Mouse (Mus musculus) splenic B cell, adult 2 months (primary cell): Measurements from ENCODE around the gene Tns3.

Source experiments
- DNase-seq: peaks from one replicate; pipeline ENCODE4 v3.0.0-alpha.2; 2011; ENCODE audit warnings: low read depth, low spot score
- H3K27me3 ChIP-seq: 2 replicates; pipeline ENCODE4 v1.6.1; 2012; ENCODE audit warnings: mild to moderate bottlenecking, low read length, moderate library complexity, mixed read lengths; ENCODE audit not compliant: control insufficient read depth, poor library complexity, insufficient read depth, severe bottlenecking
- H3K36me3 ChIP-seq: 2 replicates; pipeline ENCODE4 v1.6.1; 2012; ENCODE audit warnings: mild to moderate bottlenecking, low read length, moderate library complexity, mixed read lengths; ENCODE audit not compliant: control insufficient read depth, poor library complexity, insufficient read depth, severe bottlenecking

The Tns3 gene

DNA sequence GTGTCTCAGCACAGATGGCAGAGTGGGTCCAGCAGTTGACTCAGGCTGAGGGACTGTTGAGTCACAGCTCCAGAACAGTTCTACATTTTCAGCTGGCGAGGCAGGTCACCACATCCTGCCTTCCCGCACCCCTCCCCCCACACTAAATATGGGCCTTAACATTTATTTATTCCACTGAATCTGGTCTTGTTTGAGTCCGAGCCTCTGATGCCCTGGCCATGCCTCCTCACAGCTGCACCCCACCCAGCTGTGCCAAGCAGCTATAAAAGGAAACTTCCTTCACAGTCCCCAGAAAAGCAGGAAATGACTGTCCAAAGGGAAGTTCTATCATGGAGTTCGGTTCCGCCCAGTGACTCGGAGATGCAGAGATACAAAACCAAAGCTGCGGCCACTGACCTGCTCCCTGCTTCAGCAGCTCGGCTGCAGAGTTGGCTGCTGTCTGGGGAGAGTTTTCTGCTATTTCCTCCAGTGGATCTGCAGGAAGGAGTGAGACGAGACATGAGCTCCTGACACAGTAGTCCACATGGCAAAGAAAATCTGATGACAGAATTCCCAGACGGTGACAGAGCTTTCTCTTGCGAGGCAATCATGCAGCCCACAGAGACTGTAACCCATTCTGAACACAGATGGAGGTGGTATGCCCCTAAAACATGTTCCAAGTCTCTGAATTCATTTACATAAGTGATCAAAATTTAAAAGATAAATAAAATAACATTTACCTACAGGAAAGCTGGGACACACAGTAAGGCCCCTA, 220.6 kb downstream of the Tns3 start:
- Histone ChIP-seq H3K27me3 (no peaks in the 10 kb centered on the region), H3K36me3 (peaks cover 2% of the 10 kb centered on the region; the same call in 1 of the 2 replicates)
- DNase-seq = no peak

GRCm38 (mm10) chr11:8440706-8441105, 223.6 kb downstream of the Tns3 start:
- DNase-seq = no peak
- Histone ChIP-seq H3K36me3 (peaks cover 2% of the 10 kb centered on the region; the same call in 1 of the 2 replicates), H3K27me3 (no peaks in the 10 kb centered on the region)

DNA sequence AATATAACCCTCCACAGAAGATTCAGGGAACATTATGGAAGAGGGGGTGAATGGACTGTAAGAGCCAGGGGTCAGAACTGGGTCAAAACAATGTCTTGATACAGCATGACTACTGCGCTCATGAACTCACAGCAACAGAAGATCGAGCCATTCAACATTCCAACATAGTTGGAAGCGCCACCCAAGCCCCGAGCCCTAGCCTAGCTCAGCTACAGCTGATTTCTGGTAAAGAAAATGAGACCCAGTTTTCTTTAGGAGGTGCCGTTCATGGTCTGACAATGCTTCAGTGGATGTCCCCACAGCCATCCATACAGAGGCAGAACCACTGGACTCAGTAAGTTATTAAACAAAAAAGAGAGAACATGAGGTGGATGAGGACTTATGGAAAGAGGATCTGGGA, 224.1 kb downstream of the Tns3 start:
- DNase-seq = no peak
- no peaks in the 10 kb centered on the region for H3K27me3 ChIP-seq
- H3K36me3 ChIP-seq = peaks cover 1% of the 10 kb centered on the region; the same call in 1 of the 2 replicates

DNA sequence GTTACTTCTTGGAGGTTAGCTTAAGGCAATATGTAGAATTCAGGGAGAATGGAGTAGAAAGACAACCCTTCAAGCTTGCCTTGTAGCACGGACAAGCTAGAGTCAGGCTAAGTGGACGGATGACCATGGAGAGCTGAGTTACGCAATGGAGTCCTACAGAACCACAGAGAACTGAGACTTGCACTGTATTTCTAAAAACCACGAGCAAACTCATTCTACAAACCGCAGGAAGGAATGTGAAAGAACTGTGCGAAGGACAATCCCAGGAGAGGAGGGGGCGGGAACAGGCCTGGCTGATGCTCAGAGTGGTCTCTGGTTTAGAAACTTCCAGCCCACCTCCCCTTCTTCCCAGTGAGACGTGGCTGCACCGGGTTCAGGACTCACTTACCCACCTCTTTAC, 225.3 kb downstream of the Tns3 start:
- H3K36me3 ChIP-seq = no peaks in the 10 kb centered on the region
- no peak for DNase-seq
- H3K27me3 ChIP-seq = no peaks in the 10 kb centered on the region

GRCm38 (mm10) chr11:8438269-8438668, 226.1 kb downstream of the Tns3 start:
- no peaks in the 10 kb centered on the region for H3K36me3 ChIP-seq
- DNase-seq = no peak
- H3K27me3 ChIP-seq = no peaks in the 10 kb centered on the region

DNA sequence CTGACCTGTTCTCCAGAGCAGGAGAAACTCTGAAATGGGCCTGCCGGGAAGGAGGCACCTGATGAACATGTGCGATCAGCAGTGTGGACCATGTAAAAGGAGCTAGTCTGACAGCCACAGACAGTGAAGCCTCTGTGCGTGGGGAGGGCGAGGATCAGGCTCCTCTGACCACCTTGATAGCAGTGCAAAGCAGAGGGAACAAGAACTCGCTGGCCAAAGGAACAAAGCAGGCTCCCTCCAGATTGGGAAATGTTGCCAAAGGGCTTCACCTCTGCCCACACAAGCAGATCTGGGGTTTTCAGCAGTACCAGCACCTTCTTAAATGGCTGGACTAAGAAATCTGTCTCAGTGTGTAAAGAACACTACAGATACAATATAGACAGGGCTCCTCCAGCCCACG, 229.2 kb downstream of the Tns3 start:
- no peaks in the 10 kb centered on the region for H3K27me3 ChIP-seq
- DNase-seq = no peak
- no peaks in the 10 kb centered on the region for H3K36me3 ChIP-seq

- no peaks in the 10 kb centered on the region for H3K27me3 ChIP-seq
- no peak for DNase-seq
Observed at GRCm38 (mm10) chr11:8434366-8434765, 230.0 kb downstream of the Tns3 start.

DNA sequence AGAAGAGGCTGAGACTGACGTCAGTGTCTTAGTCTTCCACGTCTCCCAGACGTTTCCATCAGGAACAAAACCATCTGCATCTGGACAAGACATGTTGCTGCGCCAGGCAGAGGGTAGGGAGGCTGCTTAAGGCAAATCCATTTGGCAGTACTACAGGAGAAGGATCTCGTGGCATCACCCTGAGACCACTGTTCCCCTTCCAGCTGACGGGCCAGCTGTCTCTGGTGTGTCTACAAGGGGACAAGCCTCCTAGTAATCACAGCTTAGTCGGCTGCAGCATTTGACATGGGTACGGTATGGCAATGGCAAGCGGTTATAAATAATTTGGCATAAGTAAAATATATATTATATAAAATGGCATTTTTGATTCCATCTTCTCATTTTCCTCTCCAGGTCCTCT, 230.9 kb downstream of the Tns3 start:
- Histone ChIP-seq H3K27me3 (no peaks in the 10 kb centered on the region), H3K36me3 (no peaks in the 10 kb centered on the region)
- no peak for DNase-seq

More at GRCm38 (mm10) chr11:8434366-8434765, 230.0 kb downstream of the Tns3 start:
- no peaks in the 10 kb centered on the region for H3K36me3 ChIP-seq

- no peak for DNase-seq
- Histone ChIP-seq H3K36me3 (no peaks in the 10 kb centered on the region), H3K27me3 (no peaks in the 10 kb centered on the region)
Observed at GRCm38 (mm10) chr11:8432941-8433340, 231.4 kb downstream of the Tns3 start.

- DNase-seq = no peak
- Histone ChIP-seq H3K27me3 (no peaks in the 10 kb centered on the region), H3K36me3 (no peaks in the 10 kb centered on the region)
Observed at GRCm38 (mm10) chr11:8427660-8428059, 236.7 kb downstream of the Tns3 start.

GRCm38 (mm10) chr11:8425226-8425570, 239.1 kb downstream of the Tns3 start:
- Histone ChIP-seq H3K36me3 (no peaks in the 10 kb centered on the region), H3K27me3 (no peaks in the 10 kb centered on the region)
- DNase-seq = no peak

- Histone ChIP-seq H3K36me3 (no peaks in the 10 kb centered on the region), H3K27me3 (no peaks in the 10 kb centered on the region)
- peak; percentile 63 for DNase-seq
Observed at GRCm38 (mm10) chr11:8424342-8425225, 239.8 kb downstream of the Tns3 start.

DNA sequence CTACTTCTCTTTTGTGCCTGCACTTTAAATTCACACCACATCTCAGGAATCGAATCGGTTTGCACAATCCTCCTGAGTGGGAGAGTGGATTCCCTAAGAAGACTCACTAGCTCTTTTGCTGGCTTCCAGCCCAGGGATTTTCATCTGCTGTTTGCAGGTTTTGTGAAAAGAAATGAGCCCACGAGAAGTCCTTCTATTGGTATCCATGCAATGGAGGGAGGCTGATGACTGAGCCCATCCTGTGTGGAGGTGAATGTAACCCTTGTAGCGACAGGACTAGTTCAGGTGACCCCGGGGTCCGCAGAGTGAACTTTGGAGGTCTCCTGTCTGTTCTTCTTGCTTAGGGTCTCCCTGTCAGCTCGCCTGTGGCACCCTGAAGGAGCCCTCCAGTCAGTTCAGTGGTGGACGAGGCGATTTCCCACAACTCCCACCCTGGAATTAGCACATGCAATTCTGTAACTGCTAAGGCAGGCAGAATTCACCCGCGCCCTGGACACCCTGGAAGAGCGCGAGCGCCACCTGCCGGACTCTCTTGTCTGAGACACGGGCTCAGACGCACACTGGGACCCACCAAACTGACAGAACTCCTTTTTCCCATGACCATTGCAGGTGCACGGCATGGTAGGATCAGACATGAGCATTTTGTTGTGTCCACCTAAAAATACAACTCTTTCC, 259.0 kb downstream of the Tns3 start:
- H3K27me3 ChIP-seq = no peaks in the 10 kb centered on the region
- no peaks in the 10 kb centered on the region for H3K36me3 ChIP-seq
- DNase-seq = peak; percentile 44

- no peaks in the 10 kb centered on the region for H3K36me3 ChIP-seq
- no peak for DNase-seq
- H3K27me3 ChIP-seq = no peaks in the 10 kb centered on the region
Observed at GRCm38 (mm10) chr11:8401328-8401727, 263.0 kb downstream of the Tns3 start.

DNA sequence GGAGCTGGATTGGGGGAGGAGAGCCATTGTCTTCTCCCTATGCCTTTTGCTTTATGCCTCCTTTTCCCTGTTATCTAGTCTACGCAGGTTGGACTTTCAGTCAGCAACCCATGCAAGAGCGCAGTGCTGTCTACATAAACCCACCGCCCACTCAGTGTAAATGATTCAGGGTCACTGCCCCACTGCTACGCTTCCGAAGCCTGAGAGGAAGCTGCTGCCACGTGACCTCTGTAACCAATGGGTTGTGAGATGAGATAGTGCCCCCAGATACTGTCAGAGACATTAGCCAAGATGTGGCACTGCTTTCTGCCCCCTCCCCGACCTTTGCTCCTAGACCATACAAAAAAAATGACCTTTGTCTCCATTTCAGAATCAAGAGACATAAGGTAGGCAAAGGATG, 268.0 kb downstream of the Tns3 start:
- Histone ChIP-seq H3K27me3 (no peaks in the 10 kb centered on the region), H3K36me3 (no peaks in the 10 kb centered on the region)
- DNase-seq = no peak
